Mouse (Mus musculus) mouse trophoblast stem cell (cell line): ENCODE results near the gene Ankmy1.

Experiments
- in situ Hi-C, 2 experiments: fragments of 300-500 bp; cut with MseI, MboI; formaldehyde crosslinking; loops; 2 replicates in 1 of 2; 3 replicates in 1 of 2; pipeline ENCODE4 v1.15.1; 2025

Gene Ankmy1

GRCm38 (mm10) chr1:92911721-92912138 lies 9.0 kb upstream of the Ankmy1 start:
- in situ Hi-C loops: no loop called here

- in situ Hi-C loops: no loop called here
These were observed 8.4 kb upstream of the Ankmy1 start for GRCm38 (mm10) chr1:92910925-92911720.

- in situ Hi-C loops: no loop called here
These were observed 7.7 kb upstream of the Ankmy1 start, which contains the start of gene Rnpepl1 for GRCm38 (mm10) chr1:92910239-92910885. Gene Rnpepl1, plus strand, starts transcription at chr1:92910783.

- in situ Hi-C loops: no loop called here
These were observed 6.4 kb upstream of the Ankmy1 start for GRCm38 (mm10) chr1:92909068-92909467.

GRCm38 (mm10) chr1:92908664-92909063 lies 6.0 kb upstream of the Ankmy1 start:
- in situ Hi-C loops: no loop called here

GRCm38 (mm10) chr1:92907632-92908360 lies 5.1 kb upstream of the Ankmy1 start:
- in situ Hi-C loops: no loop called here

GRCm38 (mm10) chr1:92906779-92907631 lies 4.3 kb upstream of the Ankmy1 start, which contains the start of gene Dusp28:
Gene Dusp28, plus strand, starts transcription at chr1:92906981.
- in situ Hi-C loops: no loop called here

GRCm38 (mm10) chr1:92905703-92906310 lies 3.1 kb upstream of the Ankmy1 start:
- in situ Hi-C loops: no loop called here

- in situ Hi-C loops: no loop called here
These were observed 921 bp upstream of the Ankmy1 start for GRCm38 (mm10) chr1:92903627-92904026.

GRCm38 (mm10) chr1:92895089-92895488 lies 7.6 kb downstream of the Ankmy1 start:
- in situ Hi-C loops: loop anchor here in 1 of 2 experiments (5.0 kb wide), 1 partner anchor 53 kb away; no protein-coding TSS in a partner anchor

GRCm38 (mm10) chr1:92893896-92894295 lies 8.8 kb downstream of the Ankmy1 start:
- in situ Hi-C loops: no loop called here

GRCm38 (mm10) chr1:92892791-92893190 lies 9.9 kb downstream of the Ankmy1 start:
- in situ Hi-C loops: no loop called here

- in situ Hi-C loops: no loop called here
These were observed 13.6 kb downstream of the Ankmy1 start for GRCm38 (mm10) chr1:92888901-92889655.

- in situ Hi-C loops: no loop called here
These were observed 20.7 kb downstream of the Ankmy1 start for GRCm38 (mm10) chr1:92881982-92882381.

- in situ Hi-C loops: no loop called here
These were observed 22.6 kb downstream of the Ankmy1 start for GRCm38 (mm10) chr1:92880101-92880500.

- in situ Hi-C loops: no loop called here
These were observed 23.4 kb downstream of the Ankmy1 start for GRCm38 (mm10) chr1:92879266-92879665.

- in situ Hi-C loops: no loop called here
These were observed 24.5 kb downstream of the Ankmy1 start for GRCm38 (mm10) chr1:92878066-92878741.

GRCm38 (mm10) chr1:92877431-92877978 lies 25.2 kb downstream of the Ankmy1 start:
- in situ Hi-C loops: no loop called here
